ENCODE assay signal across 34 mouse cellular contexts in the genomic region with DNA sequence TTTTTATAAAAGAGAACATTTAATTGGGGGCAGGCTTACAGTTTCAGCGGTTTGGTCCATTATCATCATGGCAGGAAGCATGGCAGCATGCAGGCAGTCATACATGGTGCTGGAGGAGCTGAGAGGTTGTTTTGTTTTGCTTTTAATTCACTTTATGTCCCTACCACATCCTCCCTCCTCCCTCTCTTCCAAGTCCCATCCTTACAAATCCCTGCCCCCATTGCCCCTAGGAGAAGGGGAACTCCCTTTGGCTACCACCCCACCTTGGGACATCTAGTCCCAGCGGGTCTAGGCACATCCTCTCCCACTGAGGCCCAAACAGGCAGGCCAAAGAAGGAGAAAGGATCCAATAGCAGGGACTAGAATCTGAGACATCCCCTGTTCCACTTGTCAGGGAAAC.
"Had no signal": no experiment of that assay in that cellular context is flagged by ENCODE, and none has a peak within 500 bp of the region (broad histone marks: within the 10 kb centered on the region; RNA-seq: fewer than 3 reads in every experiment).

No protein-coding gene starts in this region.

- DNase-seq: heart, postnatal 10 days; heart, postnatal 14 days; heart, postnatal 36 days; heart, postnatal 4 days; kidney, adult 11 months; kidney, adult 18-20 months; kidney, adult 2 months; kidney, adult 8-10 months; kidney, adult 9 months; kidney, postnatal 10 days; kidney, postnatal 14 days; kidney, postnatal 25 days; kidney, postnatal 36 days; kidney, postnatal 4 days; layer of hippocampus, adult 9-11 months; layer of hippocampus, postnatal 36 days had no signal

- H3K9me3 ChIP-seq: heart, embryonic 13.5 days; heart, embryonic 15.5 days; hindbrain, embryonic 12.5 days; hindbrain, embryonic 15.5 days; intestine, embryonic 15.5 days; kidney, embryonic 15.5 days had no signal

- H3K4me3 ChIP-seq: heart, embryonic 12.5 days; heart, embryonic 13.5 days; heart, embryonic 15.5 days; hindbrain, embryonic 10.5 days; hindbrain, embryonic 12.5 days; hindbrain, embryonic 13.5 days; hindbrain, embryonic 15.5 days; intestine, embryonic 15.5 days; kidney, embryonic 15.5 days; layer of hippocampus, adult 2 months had no signal

- H3K4me1 ChIP-seq: hindbrain, embryonic 12.5 days; hindbrain, embryonic 15.5 days; intestine, embryonic 15.5 days; kidney, embryonic 15.5 days had no signal

- H3K9ac ChIP-seq: heart, embryonic 12.5 days; heart, embryonic 13.5 days; heart, embryonic 15.5 days; hindbrain, embryonic 12.5 days; hindbrain, embryonic 13.5 days; hindbrain, embryonic 14.5 days; hindbrain, embryonic 15.5 days; intestine, embryonic 15.5 days; kidney, embryonic 15.5 days had no signal

- H3K27ac ChIP-seq: heart, embryonic 13.5 days; heart, embryonic 15.5 days; hindbrain, embryonic 10.5 days; hindbrain, embryonic 12.5 days; hindbrain, embryonic 13.5 days; hindbrain, embryonic 14.5 days; hindbrain, embryonic 15.5 days; hindbrain, postnatal 0 days; intestine, embryonic 15.5 days; kidney, embryonic 15.5 days; kidney, postnatal 0 days; layer of hippocampus, adult 2 months had no signal

- H3K4me2 ChIP-seq: heart, embryonic 11.5 days; heart, embryonic 12.5 days; heart, embryonic 13.5 days; heart, embryonic 15.5 days; hindbrain, embryonic 12.5 days; hindbrain, embryonic 13.5 days; hindbrain, embryonic 14.5 days; hindbrain, embryonic 15.5 days; intestine, embryonic 15.5 days; kidney, embryonic 15.5 days had no signal

- ATAC-seq: hindbrain, embryonic 16.5 days; hindbrain, postnatal 0 days; inflammation-experienced regulatory T-cells, adult 6 months; intestine, embryonic 15.5 days; intestine, embryonic 16.5 days; intestine, postnatal 0 days had no signal

- H3K27me3 ChIP-seq: heart, embryonic 12.5 days; heart, embryonic 13.5 days; heart, embryonic 15.5 days; hindbrain, embryonic 12.5 days; hindbrain, embryonic 13.5 days; hindbrain, embryonic 15.5 days; intestine, embryonic 15.5 days; kidney, embryonic 15.5 days had no signal
